Mouse (Mus musculus) hindbrain, embryonic 16.5 days (tissue): ENCODE data around the gene Hsd11b2. TPM values are rescaled to one million over a fixed set of nuclear protein-coding genes. Genes with fewer than 3 reads are reported as not detected.

Source experiments
- ATAC-seq: fragments of 200-750 bp; cut with Nextera tagmentation; 2 replicates; pipeline ENCODE4 v1.8.0; 2017; ENCODE audit warnings: moderate TSS enrichment, moderate library complexity
- H3K27ac ChIP-seq: fragments of 300-500 bp; sonication (generic); 2 replicates; pipeline ENCODE4 v1.5.1; 2014; ENCODE audit warnings: low read depth, mild to moderate bottlenecking, control low read depth, low read length, moderate library complexity
- H3K27me3 ChIP-seq: fragments of 300-500 bp; sonication (generic); replicated peaks from 2 replicates; pipeline ENCODE4 v1.6.1; 2014; ENCODE audit warnings: low read length; ENCODE audit not compliant: control insufficient read depth, insufficient read depth
- H3K36me3 ChIP-seq: fragments of 300-500 bp; sonication (generic); 2 replicates; pipeline ENCODE4 v1.6.1; 2014; ENCODE audit warnings: mild to moderate bottlenecking, low read length, moderate library complexity, mixed read lengths; ENCODE audit not compliant: control insufficient read depth, insufficient read depth
- H3K4me1 ChIP-seq: fragments of 300-500 bp; sonication (generic); 2 replicates; pipeline ENCODE4 v1.6.1; 2014; ENCODE audit warnings: low read depth, low read length; ENCODE audit not compliant: control insufficient read depth, insufficient read depth
- H3K4me2 ChIP-seq: fragments of 300-500 bp; sonication (generic); 2 replicates; pipeline ENCODE4 v1.6.1; 2014; ENCODE audit warnings: mild to moderate bottlenecking, low read length, control low read depth, moderate library complexity
- H3K4me3 ChIP-seq: fragments of 300-500 bp; sonication (generic); 2 replicates; pipeline ENCODE4 v1.5.1; 2014; ENCODE audit warnings: mild to moderate bottlenecking, low read length, control low read depth, moderate library complexity
- H3K9ac ChIP-seq: fragments of 300-500 bp; sonication (generic); 2 replicates; pipeline ENCODE4 v1.6.1; 2014; ENCODE audit warnings: low read depth, mild to moderate bottlenecking, control low read depth, low read length, moderate library complexity
- H3K9me3 ChIP-seq: fragments of 300-500 bp; sonication (generic); 2 replicates; pipeline ENCODE4 v1.6.1; 2014; ENCODE audit warnings: mild to moderate bottlenecking, low read length, moderate library complexity; ENCODE audit not compliant: control insufficient read depth
- WGBS: fragments of 180-500 bp; shearing (Covaris S2); extraction: QIAGEN DNeasy Blood & Tissue Kit; methylation state at CpG from one replicate; pipeline ENCODE4 v1.1.7; 2014; 5-methylcytosine and 5-hydroxymethylcytosine counted together
- polyA plus RNA-seq: library from polyadenylated mRNA; unstranded; fragments of >200 nt; fragmentation: Nextera tagmentation; extraction: Ambion mirVana; gene quantifications from 2 replicates; pipeline ENCODE4 v1.2.1, GENCODE M21; 2015

The Hsd11b2 gene
- polyA plus RNA-seq, 1 experiment from 2014 or later = 6.9 TPM

- H3K4me1 ChIP-seq = peaks cover 39% of the 10 kb centered on the region
- H3K4me2 ChIP-seq = peak overlapping the region; percentile 8; the same call in 1 of the 2 replicates
- H3K36me3 ChIP-seq = no peaks in the 10 kb centered on the region
- peak overlapping the region; percentile 6; the same call in 1 of the 2 replicates for H3K27ac ChIP-seq
- H3K27me3 ChIP-seq = no peaks in the 10 kb centered on the region; the same call in 1 of the 2 replicates
- ATAC-seq = no peak
- no peak overlapping the region for H3K4me3 ChIP-seq
- H3K9ac ChIP-seq = no peak overlapping the region; the same call in 1 of the 2 replicates
- H3K9me3 ChIP-seq = no peaks in the 10 kb centered on the region
- 25% methylated on average over 17 of the region's 17 CpGs for WGBS
Observed at GRCm38 (mm10) chr8:105473816-105474606, 44.5 kb upstream of the Hsd11b2 start.

- no peak for ATAC-seq
- no peak overlapping the region for H3K27ac ChIP-seq
- no peaks in the 10 kb centered on the region; the same call in 1 of the 2 replicates for H3K27me3 ChIP-seq
- H3K36me3 ChIP-seq = no peaks in the 10 kb centered on the region
- WGBS = 24% methylated on average over 5 of the region's 5 CpGs
- H3K9me3 ChIP-seq = no peaks in the 10 kb centered on the region
- H3K4me2 ChIP-seq = no peak overlapping the region
- H3K9ac ChIP-seq = no peak overlapping the region; the same call in 1 of the 2 replicates
- H3K4me3 ChIP-seq = no peak overlapping the region
- peaks cover 33% of the 10 kb centered on the region for H3K4me1 ChIP-seq
Observed at GRCm38 (mm10) chr8:105474680-105475079, 43.9 kb upstream of the Hsd11b2 start.

GRCm38 (mm10) chr8:105475254-105475653, 43.3 kb upstream of the Hsd11b2 start:
- no peaks in the 10 kb centered on the region for H3K9me3 ChIP-seq
- no peak overlapping the region for H3K9ac ChIP-seq
- peaks cover 29% of the 10 kb centered on the region for H3K4me1 ChIP-seq
- no peak overlapping the region for H3K4me2 ChIP-seq
- WGBS = 41% methylated on average over 4 of the region's 4 CpGs
- H3K4me3 ChIP-seq = no peak overlapping the region
- ATAC-seq = no peak
- no peaks in the 10 kb centered on the region for H3K36me3 ChIP-seq
- no peaks in the 10 kb centered on the region; the same call in 1 of the 2 replicates for H3K27me3 ChIP-seq
- H3K27ac ChIP-seq = no peak overlapping the region

- Histone ChIP-seq H3K4me1 (peaks cover 26% of the 10 kb centered on the region), H3K9ac (no peak overlapping the region), H3K36me3 (no peaks in the 10 kb centered on the region), H3K27me3 (no peaks in the 10 kb centered on the region; the same call in 1 of the 2 replicates), H3K4me2 (no peak overlapping the region), H3K27ac (no peak overlapping the region), H3K9me3 (no peaks in the 10 kb centered on the region), H3K4me3 (no peak overlapping the region)
- WGBS = 88% methylated on average over 8 of the region's 8 CpGs
- no peak for ATAC-seq
Observed at GRCm38 (mm10) chr8:105475742-105476141, 42.8 kb upstream of the Hsd11b2 start.

- Histone ChIP-seq H3K9me3 (no peaks in the 10 kb centered on the region), H3K9ac (no peak overlapping the region), H3K27ac (no peak overlapping the region), H3K4me2 (no peak overlapping the region), H3K36me3 (no peaks in the 10 kb centered on the region), H3K4me1 (peaks cover 22% of the 10 kb centered on the region), H3K4me3 (no peak overlapping the region), H3K27me3 (no peaks in the 10 kb centered on the region; the same call in 1 of the 2 replicates)
- WGBS = 92% methylated on average over 7 of the region's 7 CpGs
- no peak for ATAC-seq
Observed at GRCm38 (mm10) chr8:105476161-105476560, 42.4 kb upstream of the Hsd11b2 start.

DNA sequence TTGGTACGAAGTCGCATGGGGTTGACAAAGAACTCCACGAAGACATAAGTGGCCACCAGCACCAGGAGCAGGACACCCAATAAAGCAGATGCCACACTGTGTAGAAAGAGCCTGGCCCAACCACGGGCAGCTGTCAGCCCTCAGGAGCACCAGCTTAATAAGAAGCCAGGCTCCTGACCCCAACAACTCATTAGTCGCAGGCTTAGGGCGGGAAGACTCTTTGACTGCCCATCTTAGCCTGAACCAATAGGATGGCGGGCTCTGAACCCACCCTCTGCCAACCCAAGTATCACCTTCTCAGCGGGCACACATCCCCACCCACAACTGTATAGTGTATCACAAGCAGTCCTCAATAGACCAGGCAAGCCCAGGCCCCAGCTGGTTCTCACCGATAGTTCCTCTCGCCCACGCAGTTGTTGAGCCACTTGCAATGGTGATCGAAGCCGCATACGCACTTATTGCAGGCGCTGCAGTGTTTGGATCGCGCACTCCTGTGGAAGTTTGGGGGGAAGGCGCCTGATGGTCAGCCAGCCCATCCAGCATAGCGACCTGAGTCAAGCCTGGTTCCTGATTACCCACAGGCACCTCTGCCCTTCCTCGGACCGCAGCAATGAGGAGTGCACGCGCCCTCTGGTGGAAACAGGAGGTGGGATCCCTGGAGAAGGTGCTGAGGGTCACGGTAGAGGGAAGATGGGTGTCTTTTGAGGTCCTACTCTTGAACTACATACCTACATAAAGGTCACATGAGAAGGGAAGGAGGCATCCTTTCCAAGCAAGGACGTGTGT, 41.7 kb upstream of the Hsd11b2 start:
- Histone ChIP-seq H3K4me1 (peaks cover 18% of the 10 kb centered on the region), H3K4me3 (no peak overlapping the region), H3K9me3 (no peaks in the 10 kb centered on the region), H3K9ac (no peak overlapping the region), H3K27ac (no peak overlapping the region), H3K4me2 (no peak overlapping the region), H3K27me3 (no peaks in the 10 kb centered on the region; the same call in 1 of the 2 replicates), H3K36me3 (no peaks in the 10 kb centered on the region)
- WGBS = 45% methylated on average over 25 of the region's 25 CpGs
- no peak for ATAC-seq

- Histone ChIP-seq H3K4me1 (peaks cover 15% of the 10 kb centered on the region), H3K27me3 (no peaks in the 10 kb centered on the region; the same call in 1 of the 2 replicates), H3K4me2 (no peak overlapping the region), H3K27ac (no peak overlapping the region), H3K36me3 (no peaks in the 10 kb centered on the region), H3K9me3 (no peaks in the 10 kb centered on the region), H3K9ac (no peak overlapping the region), H3K4me3 (no peak overlapping the region)
- no peak for ATAC-seq
- WGBS = 90% methylated on average over 3 of the region's 3 CpGs
Observed at GRCm38 (mm10) chr8:105477792-105478191, 40.8 kb upstream of the Hsd11b2 start.

- Histone ChIP-seq H3K9ac (no peak overlapping the region), H3K4me2 (no peak overlapping the region), H3K4me1 (no peaks in the 10 kb centered on the region; the same call in 1 of the 2 replicates), H3K4me3 (no peak overlapping the region), H3K9me3 (no peaks in the 10 kb centered on the region), H3K27me3 (no peaks in the 10 kb centered on the region), H3K27ac (no peak overlapping the region), H3K36me3 (no peaks in the 10 kb centered on the region)
- WGBS = 39% methylated on average over 2 of the region's 2 CpGs
- ATAC-seq = no peak
Observed at GRCm38 (mm10) chr8:105481013-105481412, 37.5 kb upstream of the Hsd11b2 start.

DNA sequence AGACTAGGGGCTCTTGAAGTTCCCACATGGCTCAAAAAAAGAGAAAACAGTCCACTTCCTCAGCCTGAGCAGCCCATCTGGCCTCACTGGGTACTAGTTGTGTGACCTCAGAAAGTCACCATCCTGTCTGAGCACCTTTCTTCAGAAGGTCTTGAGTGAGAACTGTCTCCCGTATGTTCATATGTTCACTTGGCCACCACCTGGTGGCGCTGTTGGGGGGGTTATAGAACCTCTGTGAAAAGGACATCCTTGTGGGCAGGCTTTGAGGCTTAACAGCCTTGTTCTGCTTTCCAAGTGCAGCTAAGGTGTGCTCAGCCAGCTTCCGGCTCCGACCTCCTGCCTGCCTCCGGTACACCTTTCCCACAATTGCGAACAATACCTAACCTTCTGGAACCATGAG, 37.1 kb upstream of the Hsd11b2 start:
- H3K36me3 ChIP-seq = no peaks in the 10 kb centered on the region
- H3K27ac ChIP-seq = no peak overlapping the region
- no peak overlapping the region for H3K9ac ChIP-seq
- no peak overlapping the region for H3K4me3 ChIP-seq
- no peaks in the 10 kb centered on the region for H3K27me3 ChIP-seq
- 67% methylated on average over 6 of the region's 6 CpGs for WGBS
- no peak for ATAC-seq
- no peaks in the 10 kb centered on the region; the same call in 1 of the 2 replicates for H3K4me1 ChIP-seq
- no peaks in the 10 kb centered on the region for H3K9me3 ChIP-seq
- no peak overlapping the region for H3K4me2 ChIP-seq
